Mouse (Mus musculus): ENCODE data around the gene Myt1.

Gene Myt1

GRCm38 (mm10) chr2:181763006-181763830 is at the start of gene Myt1:
Gene Myt1, plus strand, starts transcription at chr2:181763332.
- DNase-seq (ENCODE audit: low read depth, low spot score) = no peak

- DNase-seq (ENCODE audit: low read depth, low spot score) = no peak
Observed at GRCm38 (mm10) chr2:181713749-181714148, 49.4 kb upstream of the Myt1 start.

- no peak for DNase-seq (ENCODE audit: low read depth, low spot score)
Observed at GRCm38 (mm10) chr2:181714903-181715326, 48.2 kb upstream of the Myt1 start, which contains the start of gene Oprl1. Gene Oprl1, plus strand, starts transcription at chr2:181715016.

- no peak for DNase-seq (ENCODE audit: low read depth, low spot score)
Observed at GRCm38 (mm10) chr2:181715382-181715781, 47.8 kb upstream of the Myt1 start.

GRCm38 (mm10) chr2:181716991-181717390 is 46.1 kb upstream of the Myt1 start:
- DNase-seq (ENCODE audit: low read depth, low spot score) = no peak

GRCm38 (mm10) chr2:181720061-181720460 is 43.1 kb upstream of the Myt1 start:
- DNase-seq (ENCODE audit: low read depth, low spot score) = no peak

- no peak for DNase-seq (ENCODE audit: low read depth, low spot score)
Observed at GRCm38 (mm10) chr2:181721200-181721599, 41.9 kb upstream of the Myt1 start.

- DNase-seq (ENCODE audit: low read depth, low spot score) = peak; percentile 49
Observed at GRCm38 (mm10) chr2:181722213-181722612, 40.9 kb upstream of the Myt1 start.

GRCm38 (mm10) chr2:181727659-181728262 is 35.4 kb upstream of the Myt1 start:
- no peak for DNase-seq (ENCODE audit: low read depth, low spot score)

- no peak for DNase-seq (ENCODE audit: low read depth, low spot score)
Observed at GRCm38 (mm10) chr2:181730051-181730450, 33.1 kb upstream of the Myt1 start.

GRCm38 (mm10) chr2:181752626-181753025 is 10.5 kb upstream of the Myt1 start:
- no peak for DNase-seq (ENCODE audit: low read depth, low spot score)

GRCm38 (mm10) chr2:181758147-181758725 is 4.9 kb upstream of the Myt1 start:
- DNase-seq (ENCODE audit: low read depth, low spot score) = no peak

GRCm38 (mm10) chr2:181759041-181759440 is 4.1 kb upstream of the Myt1 start:
- DNase-seq (ENCODE audit: low read depth, low spot score) = no peak

- peak; percentile 1 for DNase-seq (ENCODE audit: low read depth, low spot score)
Observed at GRCm38 (mm10) chr2:181763886-181764527, 875 bp downstream of the Myt1 start.

- DNase-seq (ENCODE audit: low read depth, low spot score) = peak; percentile 69
Observed at GRCm38 (mm10) chr2:181764600-181764999, 1.5 kb downstream of the Myt1 start.

GRCm38 (mm10) chr2:181765251-181765650 is 2.1 kb downstream of the Myt1 start:
- DNase-seq (ENCODE audit: low read depth, low spot score) = no peak

- DNase-seq (ENCODE audit: low read depth, low spot score) = no peak
Observed at GRCm38 (mm10) chr2:181766672-181767557, 3.8 kb downstream of the Myt1 start.

GRCm38 (mm10) chr2:181768451-181768850 is 5.3 kb downstream of the Myt1 start:
- DNase-seq (ENCODE audit: low read depth, low spot score) = no peak

GRCm38 (mm10) chr2:181769397-181769796 is 6.3 kb downstream of the Myt1 start:
- DNase-seq (ENCODE audit: low read depth, low spot score) = no peak

- DNase-seq (ENCODE audit: low read depth, low spot score) = no peak
Observed at GRCm38 (mm10) chr2:181773203-181773602, 10.1 kb downstream of the Myt1 start.

- DNase-seq (ENCODE audit: low read depth, low spot score) = no peak
Observed at GRCm38 (mm10) chr2:181775786-181776185, 12.7 kb downstream of the Myt1 start.
